Mouse (Mus musculus) B cell, adult 2 months (primary cell): ENCODE measurements around the gene Zfp821.
"Not testable (repeated sequence)": the region's sequence is repeated elsewhere in the genome, so short reads cannot be mapped to it uniquely, and the experiment has no call there.

ENCODE experiments used
- DNase-seq, 2 experiments: peaks; one replicate each; pipeline ENCODE4 v3.0.0; 2022

Gene Zfp821

DNA sequence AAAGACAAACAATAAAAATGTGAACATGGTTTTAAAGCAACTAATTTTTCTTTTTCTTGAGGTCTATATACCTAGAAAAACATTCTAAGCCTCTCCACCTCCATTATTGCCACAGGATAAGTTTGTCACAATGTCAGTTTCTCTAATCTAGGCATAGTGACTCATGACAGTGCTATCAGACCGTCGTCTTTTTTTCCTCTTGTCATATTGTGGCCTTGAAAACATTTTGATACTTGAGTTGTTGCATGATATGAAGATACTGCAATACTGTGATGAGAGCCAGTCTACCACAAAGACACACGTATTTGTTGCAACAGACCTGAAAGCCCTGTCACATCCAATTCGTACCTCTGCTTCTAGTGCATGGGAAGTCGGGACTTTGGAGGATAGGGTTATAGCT is 9.6 kb downstream of the Zfp821 start:
- no peak for DNase-seq

DNA sequence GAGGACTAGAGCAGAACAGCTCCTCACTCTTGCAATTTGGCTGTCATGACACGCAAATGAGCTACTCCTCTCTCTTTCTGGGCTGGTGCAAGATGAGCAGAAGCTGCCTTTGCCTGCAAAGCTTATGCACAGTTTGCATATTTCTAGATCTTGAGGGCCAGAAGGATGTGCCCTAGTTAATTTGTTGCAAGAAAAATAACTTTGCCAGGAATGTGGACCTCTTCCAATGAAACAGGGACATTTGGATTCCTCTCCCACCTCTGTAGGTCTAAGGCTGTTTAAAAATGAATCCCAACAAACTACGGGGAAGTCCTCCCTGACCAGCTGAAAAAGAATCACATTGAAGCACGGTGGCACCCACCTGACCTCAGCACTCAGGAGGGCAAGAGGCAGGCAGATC is 19.8 kb downstream of the Zfp821 start:
- DNase-seq: no peak

DNA sequence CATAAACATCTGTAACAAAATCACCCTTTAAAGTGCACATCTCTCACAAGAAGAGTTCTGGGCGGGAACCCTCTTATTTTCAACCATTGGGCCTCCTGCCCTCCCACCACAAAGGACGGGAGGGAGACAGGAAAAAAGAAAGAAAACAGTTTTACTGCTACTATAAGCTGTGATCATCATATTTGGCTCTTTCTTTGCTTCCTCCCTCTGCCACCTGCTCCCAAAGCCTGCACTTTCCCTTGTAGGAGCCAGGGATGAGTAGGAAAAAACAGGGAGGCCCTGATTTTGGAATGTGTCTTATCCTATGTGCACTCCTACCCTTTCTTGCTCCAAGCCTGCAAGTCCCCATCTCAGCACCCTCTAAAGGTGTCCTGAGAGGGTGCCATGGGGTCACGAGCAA is 25.7 kb downstream of the Zfp821 start:
- no peak for DNase-seq

DNA sequence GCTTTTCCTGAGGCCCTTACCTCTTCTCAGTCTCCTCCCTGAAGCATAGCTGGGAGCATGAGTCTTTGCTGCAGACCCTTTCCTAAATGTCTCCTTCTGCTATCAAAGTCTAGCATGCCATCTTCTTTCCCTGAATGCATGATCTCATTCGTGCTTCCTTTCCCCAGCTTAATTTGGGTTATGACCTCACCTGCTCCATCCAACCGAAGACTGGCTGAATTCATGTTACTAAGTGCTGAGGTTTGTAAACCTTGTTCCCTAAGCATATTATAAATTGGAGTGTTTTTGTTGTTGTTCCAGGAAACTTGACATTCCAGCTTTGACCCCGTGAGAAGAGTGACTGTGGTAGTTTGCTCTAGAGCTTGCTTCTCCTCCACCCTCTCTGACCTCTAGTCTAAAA is 28.7 kb downstream of the Zfp821 start:
- DNase-seq: no peak

DNA sequence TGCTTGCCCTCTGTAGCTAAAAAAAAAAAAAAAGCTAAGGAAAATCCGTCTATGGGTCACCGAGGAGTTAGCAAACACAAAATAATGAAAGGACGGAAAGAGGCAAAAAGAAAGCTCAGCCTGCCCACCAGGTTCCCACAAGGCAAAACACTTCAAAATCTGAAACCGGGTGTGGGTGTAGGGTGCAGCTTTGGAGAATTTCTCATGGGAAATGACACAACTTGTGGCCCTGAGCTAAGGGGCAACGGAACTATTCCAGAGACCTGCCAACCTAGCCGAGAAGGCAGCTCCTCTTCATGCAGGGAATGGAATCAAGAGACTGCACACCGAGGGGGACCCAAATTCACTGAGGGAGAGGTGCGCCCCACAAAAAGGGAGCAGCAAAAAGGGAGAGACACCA is 31.5 kb downstream of the Zfp821 start:
- DNase-seq: no peak

GRCm38 (mm10) chr8:109737237-109738048 is 32.1 kb downstream of the Zfp821 start, which contains the start of gene Atxn1l:
Atxn1l (minus strand) TSS chr8:109737739.
- DNase-seq: peak; percentile 90 to 91

- no peak for DNase-seq
Observed at GRCm38 (mm10) chr8:109738049-109738380, 32.7 kb downstream of the Zfp821 start.

GRCm38 (mm10) chr8:109747468-109748199 is 42.3 kb downstream of the Zfp821 start:
- no peak for DNase-seq

GRCm38 (mm10) chr8:109750274-109750673 is 44.9 kb downstream of the Zfp821 start:
- no peak for DNase-seq

DNA sequence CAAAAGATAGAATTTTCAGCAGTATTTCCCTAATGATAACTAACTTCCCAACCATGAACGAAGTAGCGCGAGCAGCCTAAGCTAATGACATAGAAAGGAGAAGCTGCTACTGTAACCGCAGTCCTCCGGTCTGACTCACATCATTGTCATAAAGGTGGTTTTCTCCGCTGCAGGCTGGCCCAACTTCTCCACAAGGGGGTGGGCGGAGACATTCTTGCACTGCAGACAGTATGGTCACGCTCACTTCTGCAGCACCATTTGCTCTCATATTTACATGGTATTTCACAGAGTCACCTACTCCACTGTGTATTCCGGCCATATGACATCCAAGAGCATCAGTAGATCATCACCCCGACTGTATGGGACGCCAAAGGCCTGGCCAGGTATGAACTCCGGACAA is 45.4 kb downstream of the Zfp821 start:
- DNase-seq: peak; percentile 84 to 89

DNA sequence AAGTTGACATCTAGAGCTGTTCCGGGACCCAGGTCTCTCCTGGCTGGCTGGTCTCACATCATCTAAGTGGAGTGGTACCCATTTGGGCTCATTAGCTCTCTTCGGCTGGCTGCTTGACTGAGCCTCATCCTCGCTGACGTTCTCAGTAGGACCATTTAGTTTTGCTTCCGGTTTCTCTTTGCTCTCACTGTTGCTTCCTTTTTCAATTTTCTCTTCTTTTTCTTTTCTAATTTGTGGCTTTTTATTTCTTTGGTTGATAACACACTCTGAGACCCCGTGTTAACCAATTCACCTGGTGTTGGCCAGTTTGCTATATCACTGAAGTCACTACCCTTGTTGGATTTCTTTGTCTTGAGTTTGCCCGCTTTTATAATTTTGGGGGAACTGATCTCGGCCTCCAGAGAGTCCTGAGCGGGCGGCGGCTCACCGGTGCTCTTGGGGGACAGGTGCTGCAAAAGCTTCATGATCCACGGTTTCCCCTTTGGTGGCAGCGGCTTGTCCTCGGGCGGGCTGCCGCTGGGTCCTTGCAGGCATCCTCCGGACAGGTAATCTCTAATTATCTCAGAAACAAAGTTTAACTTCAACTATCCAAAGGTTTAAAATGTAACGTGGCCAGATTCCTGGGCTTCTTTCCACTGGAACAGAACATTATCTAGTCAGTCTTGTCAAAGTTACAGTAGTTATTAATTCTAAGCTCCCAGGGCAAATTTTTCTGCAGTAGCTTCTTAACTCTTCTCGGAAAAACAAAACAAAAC is 46.6 kb downstream of the Zfp821 start:
- DNase-seq: no peak

GRCm38 (mm10) chr8:109754696-109755095 is 49.4 kb downstream of the Zfp821 start:
- no peak for DNase-seq

GRCm38 (mm10) chr8:109755554-109755953 is 50.2 kb downstream of the Zfp821 start:
- DNase-seq: not testable (repeated sequence)

DNA sequence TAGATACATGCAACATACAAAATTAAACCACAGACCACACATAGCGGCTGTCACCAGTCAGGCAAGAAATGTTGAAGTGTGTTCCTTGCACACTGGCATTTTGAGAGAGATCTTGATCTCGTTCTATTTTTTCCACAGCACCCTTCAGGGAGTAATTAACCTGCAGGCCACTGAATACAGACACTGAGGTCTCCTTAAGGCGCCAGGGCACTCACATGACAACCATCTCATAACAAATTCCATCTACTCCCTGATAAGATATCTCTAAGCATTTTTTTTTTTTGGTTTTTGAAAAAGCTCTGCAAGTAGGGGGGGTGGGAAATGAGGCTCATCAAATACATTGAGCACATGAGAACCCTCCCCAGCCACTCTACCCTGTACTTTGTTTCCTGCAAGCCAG is 51.5 kb downstream of the Zfp821 start:
- DNase-seq: no peak

- no peak for DNase-seq
Observed at GRCm38 (mm10) chr8:109759426-109759825, 54.1 kb downstream of the Zfp821 start.

DNA sequence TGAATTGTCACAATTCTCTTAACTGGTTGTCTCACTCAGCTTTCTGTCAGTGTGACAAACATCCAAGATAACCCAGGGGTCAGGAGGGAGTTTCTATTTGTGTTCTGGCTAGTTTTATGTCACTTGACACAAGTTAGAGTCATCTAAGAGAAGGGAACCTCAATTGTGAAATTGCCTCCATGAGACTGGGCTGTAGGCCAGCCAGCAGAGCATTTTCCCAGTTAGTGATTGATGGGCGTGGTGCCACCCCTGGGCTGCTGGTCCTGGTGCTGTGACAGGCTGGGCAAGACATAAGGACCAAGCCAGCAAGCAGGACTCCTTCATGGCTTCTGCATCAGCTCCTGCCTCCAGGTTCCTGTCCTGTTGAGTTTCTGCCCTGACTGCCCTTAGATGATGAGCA is 54.9 kb downstream of the Zfp821 start:
- no peak for DNase-seq

DNA sequence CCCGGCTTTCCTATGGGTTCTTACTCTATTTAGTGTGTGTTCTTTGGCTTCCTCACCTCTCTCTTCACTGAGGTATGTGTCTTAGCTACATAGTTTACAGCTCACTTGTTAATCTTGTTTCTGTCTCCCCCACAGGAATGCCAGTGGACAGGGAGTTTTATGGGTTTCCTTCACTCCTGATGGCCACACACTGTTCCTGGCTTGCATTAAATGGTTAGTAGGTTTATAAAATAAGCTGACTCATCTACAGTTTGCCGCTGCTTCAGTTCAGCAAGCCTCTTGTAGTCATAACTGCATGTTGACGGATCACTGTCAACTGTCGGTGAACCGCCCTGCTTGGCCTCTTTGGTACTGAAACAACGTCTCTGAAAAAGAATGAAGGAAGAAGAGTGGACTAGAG is 58.7 kb downstream of the Zfp821 start:
- DNase-seq: no peak

- DNase-seq: no peak
Observed at GRCm38 (mm10) chr8:109766081-109766480, 60.7 kb downstream of the Zfp821 start.

DNA sequence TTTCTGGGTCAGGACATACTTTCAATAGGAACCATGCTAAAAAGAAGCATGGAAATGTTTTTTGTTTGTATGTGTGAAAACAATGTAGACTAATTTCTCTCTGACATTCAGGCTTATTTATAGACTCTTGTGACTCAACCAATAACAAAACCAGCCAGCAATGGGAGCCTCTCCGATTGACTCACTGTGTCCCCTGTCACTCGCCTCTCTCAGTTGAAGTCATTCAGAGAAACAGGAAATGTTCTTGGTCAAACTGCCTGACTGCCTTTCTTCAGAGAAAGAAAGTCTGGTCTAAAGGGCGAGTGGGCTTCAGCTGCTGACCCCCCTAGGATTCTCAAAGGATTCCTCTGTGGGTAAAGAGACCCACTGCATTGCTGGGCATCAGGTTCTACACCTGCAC is 67.8 kb downstream of the Zfp821 start:
- DNase-seq: no peak
